Mouse (Mus musculus) forebrain, embryonic 11.5 days (tissue): ENCODE data around the gene Nfe2l2. TPM values are rescaled to one million over a fixed set of nuclear protein-coding genes. Genes with fewer than 3 reads are reported as not detected.
A peak's percentile ranks its signal among the peaks of the same experiment; 100 is the strongest.

Experiments used
- ATAC-seq: fragments of 200-750 bp; cut with Nextera tagmentation; replicated peaks from 2 replicates; pipeline ENCODE4 v1.8.0; 2017; ENCODE audit warnings: moderate TSS enrichment; ENCODE audit not compliant: low FRiP score
- DNase-seq: peaks from one replicate; pipeline ENCODE4 v3.0.0-alpha.2; 2017; ENCODE audit warnings: low spot score
- H3K27ac ChIP-seq: fragments of 300-500 bp; sonication (generic); 2 replicates; pipeline ENCODE4 v1.5.1; 2014; ENCODE audit warnings: low read depth, low read length
- H3K27me3 ChIP-seq: fragments of 300-500 bp; sonication (generic); 2 replicates; pipeline ENCODE4 v1.6.1; 2014; ENCODE audit warnings: mild to moderate bottlenecking, low read length, mixed read lengths; ENCODE audit not compliant: control insufficient read depth, insufficient read depth
- H3K36me3 ChIP-seq: fragments of 300-500 bp; sonication (generic); 2 replicates; pipeline ENCODE4 v1.6.1; 2014; ENCODE audit warnings: mild to moderate bottlenecking, low read length, moderate library complexity, mixed read lengths; ENCODE audit not compliant: control insufficient read depth, insufficient read depth
- H3K4me1 ChIP-seq: fragments of 300-500 bp; sonication (generic); replicated peaks from 2 replicates; pipeline ENCODE4 v1.6.1; 2014; ENCODE audit warnings: low read length, mixed read lengths; ENCODE audit not compliant: control insufficient read depth, insufficient read depth
- H3K4me2 ChIP-seq: fragments of 300-500 bp; sonication (generic); 2 replicates; pipeline ENCODE4 v1.6.1; 2014; ENCODE audit warnings: low read depth, mild to moderate bottlenecking, low read length, moderate library complexity, mixed read lengths; ENCODE audit not compliant: severe bottlenecking
- H3K4me3 ChIP-seq: fragments of 300-500 bp; sonication (generic); 2 replicates; pipeline ENCODE4 v1.5.1; 2014; ENCODE audit warnings: low read depth, low read length
- H3K9ac ChIP-seq: fragments of 300-500 bp; sonication (generic); 2 replicates; pipeline ENCODE4 v1.6.1; 2014; ENCODE audit warnings: low read length
- H3K9me3 ChIP-seq: fragments of 300-500 bp; sonication (generic); 2 replicates; pipeline ENCODE4 v1.6.1; 2016; ENCODE audit warnings: low read length, mixed read lengths; ENCODE audit not compliant: control insufficient read depth
- WGBS: fragments of 180-500 bp; shearing (Covaris S2); extraction: QIAGEN DNeasy Blood & Tissue Kit; methylation state at CpG from one replicate; pipeline ENCODE4 v1.1.7; 2014; 5-methylcytosine and 5-hydroxymethylcytosine counted together
- polyA plus RNA-seq: library from polyadenylated mRNA; unstranded; fragments of >200 nt; fragmentation: Nextera tagmentation; extraction: Ambion mirVana; gene quantifications from 2 replicates; pipeline ENCODE4 v1.2.1, GENCODE M21; 2014

Gene Nfe2l2
- polyA plus RNA-seq = 26.8 and 27.0 TPM in 2 replicates

DNA sequence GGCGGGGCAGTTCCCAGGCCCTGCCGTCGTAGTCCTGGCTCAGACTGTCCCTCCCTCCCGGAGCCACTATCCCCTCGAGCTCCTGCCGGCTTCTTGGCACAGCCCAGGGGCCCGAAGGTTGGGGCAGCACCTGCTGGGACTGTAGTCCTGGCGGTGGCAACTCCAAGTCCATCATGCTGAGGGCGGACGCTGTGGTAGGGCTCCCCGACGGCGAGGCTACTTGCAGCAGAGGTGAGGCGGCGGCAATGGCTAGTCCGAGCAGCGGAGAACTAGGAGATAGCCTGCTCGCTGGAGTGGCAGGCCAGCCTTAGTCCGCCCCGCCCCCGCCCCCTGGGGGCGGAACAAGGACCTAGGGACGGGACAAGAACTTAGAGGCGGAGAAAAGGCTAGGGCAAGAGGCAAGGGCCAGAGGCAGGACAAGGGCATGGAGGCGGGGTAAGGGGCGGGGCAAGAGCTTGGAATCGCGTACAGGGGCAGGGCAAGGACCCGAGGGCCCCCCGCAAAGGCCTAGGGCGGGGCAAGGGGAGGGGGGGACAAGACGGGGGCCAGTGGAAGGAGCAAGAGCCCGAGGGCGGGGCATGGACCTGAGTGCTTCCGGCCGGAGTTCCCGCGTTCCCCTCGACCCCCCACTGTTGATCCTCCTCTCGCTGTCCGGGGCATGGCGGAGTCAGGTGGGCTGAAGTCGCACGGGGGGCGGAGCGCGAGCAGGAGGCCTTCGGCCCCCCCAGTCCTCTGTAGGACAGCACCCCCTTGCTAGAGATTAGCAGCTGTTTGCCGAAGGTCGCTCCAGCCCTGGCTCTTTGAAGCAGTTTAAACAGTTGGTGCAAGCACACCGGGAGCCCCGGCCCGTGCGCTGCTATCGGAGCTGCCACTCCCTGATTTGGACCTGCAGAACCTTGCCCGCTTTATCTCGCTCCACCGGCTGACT, at the start of gene Nfe2l2:
Gene Nfe2l2, minus strand, starts transcription at position 408 of the 928 bp plus-strand sequence.
- Histone ChIP-seq H3K4me2 (peak within 1 kb of the TSS; percentile 82), H3K27ac (peak within 1 kb of the TSS; percentile 87), H3K36me3 (no peaks in the 10 kb centered on the region), H3K9me3 (no peaks in the 10 kb centered on the region), H3K4me1 (peaks cover 3% of the 10 kb centered on the region; the same call in 1 of the 2 replicates), H3K4me3 (peak within 1 kb of the TSS; percentile 62), H3K27me3 (no peaks in the 10 kb centered on the region), H3K9ac (peak within 1 kb of the TSS; percentile 76)
- ATAC-seq (peak; percentile 87), DNase-seq (peak; percentile 97)
- under 1% methylated on average over 52 of the region's 58 CpGs for WGBS

DNA sequence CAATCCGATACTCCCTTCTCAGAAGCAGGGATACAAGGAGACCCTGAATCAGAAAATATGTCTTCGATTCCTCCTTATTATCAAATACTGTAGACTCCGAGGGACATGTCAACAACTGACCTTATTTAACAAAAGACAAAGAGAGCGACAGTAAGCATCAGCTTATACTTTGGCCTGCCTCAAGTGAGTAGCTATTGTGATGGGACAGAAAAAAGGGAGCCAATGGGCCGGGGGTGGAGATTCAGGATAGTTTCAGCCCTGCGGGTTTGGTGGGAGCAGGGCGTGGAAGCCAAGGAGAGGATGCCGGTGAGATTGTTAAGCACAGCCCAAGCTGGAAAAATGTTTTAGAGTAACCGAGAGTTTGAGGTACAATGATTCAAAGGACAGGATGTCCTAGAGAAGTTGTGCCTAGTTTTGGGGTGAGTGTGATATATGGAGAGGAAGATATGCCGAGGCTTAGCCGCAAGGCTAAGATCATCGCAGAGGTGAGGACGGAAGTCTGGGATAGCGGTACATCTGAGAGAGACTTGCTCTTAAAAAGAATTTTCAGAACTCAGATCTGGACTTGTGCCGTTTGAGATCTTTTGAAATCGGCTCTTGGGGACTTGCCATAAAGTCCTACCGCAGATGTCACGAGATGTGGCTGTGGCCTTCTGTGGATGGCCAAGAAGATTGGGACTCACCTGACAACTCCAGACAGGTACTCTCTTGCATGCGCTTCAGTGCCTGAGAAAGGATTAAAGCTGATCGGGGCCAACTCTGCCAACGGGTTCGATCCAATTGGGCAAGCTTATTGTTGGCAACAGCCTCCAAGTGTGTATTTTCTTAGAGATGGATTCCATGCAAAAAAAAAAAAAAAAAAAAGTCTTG, 48.1 kb upstream of the Nfe2l2 start:
- Histone ChIP-seq H3K27me3 (no peaks in the 10 kb centered on the region), H3K4me3 (no peak overlapping the region), H3K9ac (no peak overlapping the region), H3K4me2 (no peak overlapping the region), H3K36me3 (no peaks in the 10 kb centered on the region), H3K4me1 (no peaks in the 10 kb centered on the region), H3K27ac (no peak overlapping the region), H3K9me3 (no peaks in the 10 kb centered on the region)
- WGBS = 87% methylated on average over 22 of the region's 22 CpGs
- ATAC-seq = no peak
- no peak for DNase-seq

DNA sequence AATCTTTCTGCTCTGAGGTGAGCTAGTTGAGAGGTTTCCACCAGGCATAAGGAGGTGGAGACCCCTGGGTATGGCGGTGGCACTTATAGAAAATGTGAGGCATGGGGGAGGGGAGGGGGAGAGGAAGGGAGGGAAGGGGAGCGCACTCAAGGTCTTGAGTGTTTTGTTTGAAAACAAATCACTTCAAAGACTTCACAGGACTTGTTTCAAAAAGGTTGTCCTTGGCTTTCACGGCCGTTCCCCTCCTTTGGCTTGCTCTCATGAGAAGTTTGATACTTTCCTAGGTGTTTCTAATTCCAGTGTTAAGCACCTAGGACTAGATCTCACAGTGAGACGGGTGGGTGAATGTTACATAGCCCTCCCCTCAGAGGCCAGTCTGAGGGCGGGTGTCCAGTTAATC, 47.5 kb upstream of the Nfe2l2 start:
- no peak overlapping the region for H3K27ac ChIP-seq
- H3K9ac ChIP-seq = no peak overlapping the region
- ATAC-seq = no peak
- 58% methylated on average over 6 of the region's 6 CpGs for WGBS
- H3K36me3 ChIP-seq = no peaks in the 10 kb centered on the region
- no peaks in the 10 kb centered on the region for H3K9me3 ChIP-seq
- no peak overlapping the region for H3K4me3 ChIP-seq
- no peaks in the 10 kb centered on the region for H3K4me1 ChIP-seq
- H3K27me3 ChIP-seq = no peaks in the 10 kb centered on the region
- DNase-seq = no peak
- no peak overlapping the region for H3K4me2 ChIP-seq

DNA sequence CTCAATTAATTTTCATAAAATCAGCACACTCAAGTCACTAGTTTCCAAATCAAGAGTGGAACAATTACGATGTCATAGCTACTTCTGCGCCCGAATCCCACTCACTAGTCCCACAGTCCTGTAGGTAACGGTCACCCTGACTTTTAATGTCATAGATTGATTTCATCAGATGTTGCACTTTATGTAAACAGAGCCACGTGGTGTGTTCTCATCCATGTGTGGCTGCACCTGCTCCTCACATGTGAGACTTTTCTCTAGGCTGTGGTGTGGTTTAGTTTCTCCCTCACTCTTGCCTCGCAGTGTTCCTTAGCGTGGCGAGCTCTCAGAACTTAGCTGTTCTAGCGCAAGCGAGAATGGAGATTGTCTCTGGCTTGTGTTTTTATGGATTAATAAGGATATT, 46.4 kb upstream of the Nfe2l2 start:
- no peaks in the 10 kb centered on the region for H3K27me3 ChIP-seq
- no peak for ATAC-seq
- no peak overlapping the region for H3K27ac ChIP-seq
- H3K4me1 ChIP-seq = no peaks in the 10 kb centered on the region
- no peak overlapping the region for H3K4me3 ChIP-seq
- H3K9ac ChIP-seq = no peak overlapping the region
- 93% methylated on average over 10 of the region's 10 CpGs for WGBS
- H3K36me3 ChIP-seq = no peaks in the 10 kb centered on the region
- DNase-seq = no peak
- H3K9me3 ChIP-seq = no peaks in the 10 kb centered on the region
- H3K4me2 ChIP-seq = no peak overlapping the region

DNA sequence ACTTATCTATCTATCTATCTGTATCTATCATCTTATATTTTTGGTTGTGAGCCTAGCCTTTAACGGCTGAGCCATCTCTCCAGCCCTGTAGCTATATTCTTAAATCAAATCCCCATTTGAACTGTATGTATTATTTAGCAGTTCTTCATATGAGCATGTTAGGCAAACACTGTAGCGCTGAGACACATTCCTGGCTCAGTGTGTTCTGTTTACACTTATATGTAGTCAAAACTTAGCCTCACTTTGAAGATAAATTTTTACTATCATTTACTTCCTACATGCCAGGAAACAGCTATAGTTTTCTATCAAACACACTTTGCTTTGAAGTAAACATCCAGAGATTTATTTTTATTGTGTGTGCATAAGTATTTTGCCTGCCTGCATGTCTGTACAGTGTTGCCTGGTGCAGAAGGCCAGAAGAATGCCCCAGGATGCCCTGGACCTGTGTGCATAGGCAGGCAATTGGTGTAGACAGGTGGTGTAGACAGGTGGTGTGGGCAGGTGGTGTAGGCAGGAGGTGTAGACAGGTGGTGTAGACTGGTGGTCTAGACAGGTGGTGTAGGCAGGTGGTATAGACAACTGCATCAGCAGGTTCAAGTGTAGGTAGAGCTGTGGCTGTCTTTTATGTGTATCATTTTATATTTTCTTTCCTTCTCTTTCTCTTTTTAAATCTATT, 45.7 kb upstream of the Nfe2l2 start:
- Histone ChIP-seq H3K4me2 (no peak overlapping the region), H3K36me3 (no peaks in the 10 kb centered on the region), H3K9ac (no peak overlapping the region), H3K9me3 (no peaks in the 10 kb centered on the region), H3K27me3 (no peaks in the 10 kb centered on the region), H3K4me1 (no peaks in the 10 kb centered on the region), H3K27ac (no peak overlapping the region), H3K4me3 (no peak overlapping the region)
- DNase-seq = no peak
- WGBS = 90% methylated on average over 2 of the region's 2 CpGs
- ATAC-seq = no peak

DNA sequence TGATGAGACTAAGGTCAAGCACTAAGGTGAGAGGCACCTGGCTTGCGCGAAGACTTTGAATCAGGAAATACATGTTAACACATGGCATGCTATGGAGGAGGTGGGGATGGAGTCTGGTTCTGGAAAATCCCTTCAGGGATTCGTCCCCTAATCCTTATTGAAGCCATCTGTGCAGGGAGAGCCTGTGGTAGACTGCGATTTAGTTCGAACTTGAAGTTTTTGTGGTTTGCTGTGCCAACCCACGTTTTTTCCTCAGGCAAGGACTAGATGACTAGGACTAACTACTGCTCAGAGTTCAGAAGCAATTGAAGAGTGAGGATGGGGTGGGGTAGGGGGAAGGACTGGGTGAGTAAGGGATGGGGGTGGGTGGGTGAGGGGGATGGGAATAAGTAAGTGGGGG, 44.4 kb upstream of the Nfe2l2 start:
- no peaks in the 10 kb centered on the region for H3K9me3 ChIP-seq
- H3K4me1 ChIP-seq = no peaks in the 10 kb centered on the region
- no peaks in the 10 kb centered on the region for H3K36me3 ChIP-seq
- no peak overlapping the region for H3K4me2 ChIP-seq
- ATAC-seq = no peak
- no peak overlapping the region for H3K27ac ChIP-seq
- no peak overlapping the region for H3K9ac ChIP-seq
- no peak overlapping the region for H3K4me3 ChIP-seq
- DNase-seq = no peak
- no peaks in the 10 kb centered on the region for H3K27me3 ChIP-seq
- 83% methylated on average over 6 of the region's 6 CpGs for WGBS

DNA sequence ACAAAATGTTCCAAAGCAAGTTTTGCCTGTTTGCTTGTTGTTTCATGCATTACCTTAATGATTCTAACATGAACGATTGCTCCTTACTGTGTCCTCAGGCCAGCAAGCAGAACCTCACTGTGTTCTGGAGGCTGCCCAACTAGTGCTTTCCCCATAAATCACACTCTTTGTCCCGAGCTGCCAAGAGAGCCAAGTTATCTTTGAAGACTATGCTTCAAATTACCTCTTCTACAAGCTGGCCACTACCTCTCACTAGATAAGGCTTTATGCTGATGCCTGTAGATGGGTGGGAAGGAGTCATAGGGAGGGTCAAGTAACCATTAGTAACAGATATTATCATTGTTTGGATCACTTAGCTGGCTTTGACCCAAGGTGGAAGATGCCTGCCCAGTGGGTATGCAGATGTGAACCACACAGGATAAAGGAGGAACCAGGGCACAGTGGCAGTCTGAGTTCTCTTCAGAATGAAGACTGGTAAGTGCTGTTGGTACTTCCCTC, 32.6 kb upstream of the Nfe2l2 start:
- Histone ChIP-seq H3K4me3 (no peak overlapping the region), H3K27me3 (no peaks in the 10 kb centered on the region), H3K4me2 (no peak overlapping the region), H3K9me3 (no peaks in the 10 kb centered on the region), H3K36me3 (no peaks in the 10 kb centered on the region), H3K4me1 (no peaks in the 10 kb centered on the region), H3K27ac (no peak overlapping the region), H3K9ac (no peak overlapping the region)
- no peak for DNase-seq
- no peak for ATAC-seq
- 90% methylated on average over 2 of the region's 2 CpGs for WGBS

DNA sequence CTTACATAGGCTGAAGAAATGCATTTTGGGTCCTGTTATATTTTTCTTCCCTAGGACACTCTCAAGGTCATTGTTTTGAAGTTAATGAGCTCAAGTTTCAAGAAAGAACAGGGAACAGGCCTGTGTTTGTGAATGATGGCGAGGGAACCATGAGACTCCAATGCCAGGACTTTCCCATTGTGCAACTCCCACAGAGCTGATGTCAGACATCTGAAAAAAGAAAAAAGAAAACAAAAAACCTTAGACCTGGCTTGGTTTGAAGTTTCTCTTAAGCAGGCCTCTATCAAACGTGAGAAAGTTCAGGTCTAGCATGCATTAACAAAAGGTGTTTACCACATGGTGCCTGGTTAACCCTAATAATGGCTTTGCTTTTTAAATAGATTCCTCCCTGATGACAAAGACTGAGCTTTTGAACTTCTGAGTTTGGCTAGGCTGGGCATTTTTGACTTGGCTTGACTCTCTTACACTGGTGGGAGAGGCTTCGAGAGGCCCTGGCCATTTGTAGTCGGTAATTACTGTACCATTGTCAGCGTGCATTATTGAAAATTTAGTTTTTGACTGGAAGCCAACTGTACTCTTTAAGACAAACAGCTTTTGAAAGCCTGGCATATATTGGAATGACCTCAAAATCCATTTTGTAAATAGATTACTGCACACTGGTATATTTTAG, 29.9 kb upstream of the Nfe2l2 start:
- H3K4me1 ChIP-seq = no peaks in the 10 kb centered on the region
- H3K27me3 ChIP-seq = no peaks in the 10 kb centered on the region
- WGBS = 62% methylated on average over 5 of the region's 5 CpGs
- H3K9me3 ChIP-seq = no peaks in the 10 kb centered on the region
- ATAC-seq (no peak), DNase-seq (no peak)
- no peak overlapping the region for H3K4me2 ChIP-seq
- H3K36me3 ChIP-seq = no peaks in the 10 kb centered on the region
- no peak overlapping the region for H3K9ac ChIP-seq
- no peak overlapping the region for H3K4me3 ChIP-seq
- no peak overlapping the region for H3K27ac ChIP-seq
